Mouse (Mus musculus) hindbrain, embryonic 10.5 days (tissue): Measurements from ENCODE around the gene Pcbp3. TPM values are rescaled to one million over a fixed set of nuclear protein-coding genes. Genes with fewer than 3 reads are reported as not detected.

ENCODE experiments used
- DNase-seq: peaks from one replicate; pipeline ENCODE4 v3.0.0-alpha.2; 2017; ENCODE audit warnings: low spot score
- H3K27ac ChIP-seq: fragments of 300-500 bp; sonication (generic); 2 replicates; pipeline ENCODE4 v1.5.1; 2016; ENCODE audit warnings: mild to moderate bottlenecking, moderate library complexity
- H3K27me3 ChIP-seq: fragments of 300-500 bp; sonication (generic); 2 replicates; pipeline ENCODE4 v1.6.1; 2016; ENCODE audit warnings: mild to moderate bottlenecking; ENCODE audit not compliant: poor library complexity, insufficient read depth, severe bottlenecking
- H3K36me3 ChIP-seq: fragments of 300-500 bp; sonication (generic); 2 replicates; pipeline ENCODE4 v1.6.1; 2016; ENCODE audit warnings: mild to moderate bottlenecking, moderate library complexity
- H3K4me1 ChIP-seq: fragments of 300-500 bp; sonication (generic); replicated peaks from 2 replicates; pipeline ENCODE4 v1.6.1; 2016; ENCODE audit warnings: mild to moderate bottlenecking
- H3K4me3 ChIP-seq: fragments of 300-500 bp; sonication (generic); 2 replicates; pipeline ENCODE4 v1.5.1; 2016; ENCODE audit warnings: mild to moderate bottlenecking, moderate library complexity
- H3K9me3 ChIP-seq: fragments of 300-500 bp; sonication (generic); 2 replicates; pipeline ENCODE4 v1.6.1; 2016; ENCODE audit warnings: mild to moderate bottlenecking, moderate library complexity
- WGBS: fragments of 180-500 bp; shearing (Covaris S2); methylation state at CpG from one replicate; pipeline ENCODE4 v1.1.7; 2016; 5-methylcytosine and 5-hydroxymethylcytosine counted together
- polyA plus RNA-seq: library from polyadenylated mRNA; unstranded; fragments of >200 nt; fragmentation: Nextera tagmentation; extraction: Ambion mirVana; gene quantifications from 2 replicates; pipeline ENCODE4 v1.2.1, GENCODE M21; 2016

Gene Pcbp3
- polyA plus RNA-seq, 1 experiment from 2014 or later = 94.7 TPM

DNA sequence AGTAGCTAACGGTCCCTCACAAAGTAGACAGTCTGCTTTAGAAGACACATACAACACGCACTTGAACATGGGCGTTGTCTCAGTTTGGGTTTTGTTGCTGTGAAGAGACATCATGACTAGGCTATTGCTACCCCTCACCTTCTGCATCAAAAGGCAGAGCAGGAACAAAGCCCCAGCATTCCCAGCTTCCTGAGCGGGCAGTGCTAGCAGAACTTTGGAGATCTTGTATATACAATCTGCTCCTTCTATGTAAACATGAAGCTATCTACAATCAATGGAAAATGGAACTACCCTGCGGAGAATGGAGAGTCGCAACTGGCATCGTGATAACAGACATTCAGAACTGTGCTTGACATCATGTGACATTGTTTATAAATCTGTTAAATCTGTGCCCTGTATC is 9.3 kb upstream of the Pcbp3 start:
- 92% methylated on average over 7 of the region's 7 CpGs for WGBS
- Histone ChIP-seq H3K27me3 (no peaks in the 10 kb centered on the region), H3K27ac (no peak overlapping the region), H3K4me3 (no peak overlapping the region), H3K36me3 (no peaks in the 10 kb centered on the region), H3K9me3 (no peaks in the 10 kb centered on the region), H3K4me1 (peaks cover 29% of the 10 kb centered on the region)
- no peak for DNase-seq

DNA sequence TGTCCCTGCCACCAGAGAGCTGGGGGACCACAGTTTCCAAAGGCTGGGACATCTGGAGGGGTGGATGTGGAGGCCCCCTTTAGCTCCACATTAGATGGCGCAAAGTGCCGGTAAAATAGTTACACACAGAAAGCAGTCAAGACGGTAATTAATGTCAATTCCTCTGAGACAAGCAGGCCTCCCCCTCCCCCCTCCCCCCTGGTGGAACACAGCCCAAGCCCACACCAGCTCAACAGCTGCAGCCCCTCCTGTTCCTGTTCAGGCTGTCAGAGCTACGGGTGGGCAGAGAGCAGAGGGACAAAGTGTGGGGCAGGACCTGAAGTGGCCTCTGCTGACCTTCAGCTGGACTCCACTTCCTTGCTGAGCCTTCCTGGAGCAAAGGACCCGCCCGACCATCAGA is 2.7 kb upstream of the Pcbp3 start:
- Histone ChIP-seq H3K27ac (peak overlapping the region; percentile 85), H3K4me1 (peaks cover 62% of the 10 kb centered on the region)
- 11% methylated on average over 6 of the region's 6 CpGs for WGBS

DNA sequence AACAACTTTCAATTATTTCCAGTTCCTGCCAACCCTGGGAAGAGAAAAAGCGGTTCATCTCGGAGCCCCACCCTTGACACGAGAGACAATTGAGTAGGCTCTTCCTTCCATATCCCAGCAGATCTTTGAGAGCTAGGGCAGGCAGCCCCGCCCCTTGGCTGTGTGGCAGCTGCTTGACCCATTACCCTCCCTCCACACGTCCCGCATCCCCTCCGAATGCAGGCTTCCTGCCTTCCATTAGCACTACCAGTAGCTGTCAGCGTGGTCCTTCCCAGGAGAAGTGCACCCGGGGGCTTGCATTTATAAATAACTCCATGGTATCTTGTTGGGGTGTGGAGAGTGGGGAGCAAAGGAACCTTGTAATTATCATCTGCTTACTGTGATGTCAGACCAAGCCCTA is 2.3 kb upstream of the Pcbp3 start:
- no peaks in the 10 kb centered on the region for H3K27me3 ChIP-seq
- H3K9me3 ChIP-seq = no peaks in the 10 kb centered on the region
- peak overlapping the region; percentile 28 for H3K4me3 ChIP-seq
- peak; percentile 71 for DNase-seq
- H3K36me3 ChIP-seq = no peaks in the 10 kb centered on the region
- WGBS = 20% methylated on average over 9 of the region's 9 CpGs
- peak overlapping the region; percentile 85 for H3K27ac ChIP-seq
- H3K4me1 ChIP-seq = peaks cover 62% of the 10 kb centered on the region

More for the DNA sequence above, 2.7 kb upstream of the Pcbp3 start:
- peak overlapping the region; percentile 28 for H3K4me3 ChIP-seq
- H3K27me3 ChIP-seq = no peaks in the 10 kb centered on the region
- H3K9me3 ChIP-seq = no peaks in the 10 kb centered on the region
- peak; percentile 75 for DNase-seq
- no peaks in the 10 kb centered on the region for H3K36me3 ChIP-seq

DNA sequence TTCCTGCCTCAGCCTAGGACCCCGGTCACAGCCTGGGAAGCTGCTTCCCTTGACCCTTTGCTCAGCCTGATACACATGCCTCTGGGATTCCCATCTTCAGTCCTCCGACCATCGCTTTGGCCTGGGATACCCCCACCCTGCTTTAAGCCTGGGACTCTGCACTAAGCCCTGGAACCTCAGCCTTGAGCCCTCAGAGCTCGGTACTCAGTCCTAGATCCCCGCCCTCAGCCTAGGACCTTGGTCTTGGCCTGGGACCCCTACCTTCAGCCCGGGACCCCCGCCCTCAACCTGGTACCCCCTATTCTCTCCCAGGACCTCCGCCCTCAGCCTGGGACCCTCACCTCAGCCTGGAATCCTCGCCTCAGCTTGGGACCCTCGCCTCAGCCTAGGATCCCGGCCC is 531 bp downstream of the Pcbp3 start:
- no peaks in the 10 kb centered on the region for H3K36me3 ChIP-seq
- no peak for DNase-seq
- H3K4me1 ChIP-seq = peaks cover 71% of the 10 kb centered on the region
- WGBS = 12% methylated on average over 11 of the region's 11 CpGs
- peak overlapping the region; percentile 79 for H3K4me3 ChIP-seq
- H3K9me3 ChIP-seq = no peaks in the 10 kb centered on the region
- no peaks in the 10 kb centered on the region for H3K27me3 ChIP-seq
- peak overlapping the region; percentile 92 for H3K27ac ChIP-seq

DNA sequence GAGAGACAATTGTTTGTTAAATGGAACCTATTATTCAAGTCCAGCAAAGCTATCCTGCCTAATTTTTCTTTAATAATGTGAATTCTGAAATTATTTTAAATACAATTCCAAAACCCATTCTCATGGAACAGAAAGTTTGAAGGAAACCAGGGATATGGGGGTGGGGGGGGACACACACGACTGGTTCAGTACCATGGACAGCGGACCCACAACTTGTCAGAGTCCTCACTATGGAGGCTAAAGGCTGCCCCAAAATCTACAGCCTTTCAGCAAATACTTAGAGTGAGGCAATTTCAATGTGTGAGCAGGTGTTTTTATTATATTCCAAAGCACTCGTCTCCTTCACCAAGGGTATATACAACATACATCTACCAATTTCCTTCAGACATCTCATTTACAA is 3.5 kb downstream of the Pcbp3 start:
- 61% methylated on average over 3 of the region's 3 CpGs for WGBS
- no peaks in the 10 kb centered on the region for H3K27me3 ChIP-seq
- peaks cover 45% of the 10 kb centered on the region for H3K4me1 ChIP-seq
- H3K4me3 ChIP-seq = no peak overlapping the region
- no peak overlapping the region for H3K27ac ChIP-seq
- no peak for DNase-seq
- H3K9me3 ChIP-seq = no peaks in the 10 kb centered on the region
- H3K36me3 ChIP-seq = no peaks in the 10 kb centered on the region

DNA sequence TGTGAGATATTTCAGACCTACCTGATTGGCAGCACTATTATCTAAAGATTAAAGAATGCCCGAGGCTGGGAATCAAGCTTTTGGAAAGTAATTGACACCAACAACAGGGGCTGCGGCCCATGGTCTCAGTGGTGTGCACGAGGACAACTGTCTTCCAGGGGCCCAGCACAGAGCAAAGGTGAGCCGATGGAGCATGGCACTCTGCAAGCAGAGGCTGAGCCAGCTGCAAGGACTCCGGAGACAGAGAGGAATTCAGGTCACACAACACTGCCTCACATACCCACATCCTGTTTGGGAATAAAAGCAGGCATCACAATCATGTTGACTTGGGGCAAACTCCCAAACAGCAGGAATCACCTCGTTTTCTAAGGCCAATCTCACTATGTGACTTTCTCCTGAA is 5.5 kb downstream of the Pcbp3 start:
- no peaks in the 10 kb centered on the region for H3K9me3 ChIP-seq
- no peaks in the 10 kb centered on the region for H3K27me3 ChIP-seq
- WGBS = 19% methylated on average over 6 of the region's 6 CpGs
- no peak overlapping the region for H3K27ac ChIP-seq
- peaks cover 26% of the 10 kb centered on the region for H3K4me1 ChIP-seq
- DNase-seq = peak; percentile 15
- H3K4me3 ChIP-seq = no peak overlapping the region
- no peaks in the 10 kb centered on the region for H3K36me3 ChIP-seq

DNA sequence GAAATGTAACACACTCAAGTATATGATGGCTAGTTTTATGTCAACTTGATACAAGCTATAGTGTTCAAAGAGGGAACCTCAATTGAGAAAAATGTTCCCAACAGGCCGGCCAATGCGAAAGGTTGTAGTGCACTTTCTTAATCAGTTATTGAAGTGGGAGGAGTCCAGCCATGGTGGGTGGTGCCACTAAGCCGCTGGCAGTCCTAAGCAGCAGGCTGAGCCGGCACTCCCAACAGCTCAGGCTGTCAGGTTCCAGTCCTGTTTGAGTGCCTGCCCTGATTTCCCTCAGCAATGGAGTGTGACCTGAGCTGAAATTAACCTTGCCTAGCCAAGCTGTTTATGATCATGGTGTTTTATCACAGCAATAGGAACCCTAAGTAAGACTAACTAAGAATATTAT is 20.6 kb downstream of the Pcbp3 start:
- no peaks in the 10 kb centered on the region for H3K9me3 ChIP-seq
- DNase-seq = no peak

DNA sequence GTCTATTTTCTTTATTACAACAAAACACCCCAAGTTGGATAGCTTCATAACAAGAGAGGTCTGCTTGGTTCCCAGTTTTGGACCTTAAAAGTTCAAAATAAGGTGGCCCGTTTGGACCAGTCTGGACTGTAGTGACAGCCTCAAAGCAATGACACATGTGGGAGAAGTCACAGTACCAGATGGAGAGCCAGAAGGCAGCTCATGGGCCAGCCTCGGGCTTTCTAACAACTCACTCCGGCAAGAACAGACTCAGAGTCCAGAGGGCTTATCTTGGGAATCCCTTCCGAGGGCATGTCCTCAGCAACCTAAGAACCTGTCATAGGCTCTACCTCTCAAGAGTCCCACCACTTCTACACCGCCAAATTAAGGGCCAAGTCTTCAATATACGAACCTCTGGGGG is 24.9 kb downstream of the Pcbp3 start:
- Histone ChIP-seq H3K4me1 (0 out of 2 replicates have a peak, but pooled peaks cover 6% of the 10 kb centered on the region), H3K4me3 (no peak overlapping the region), H3K9me3 (no peaks in the 10 kb centered on the region), H3K27ac (no peak overlapping the region), H3K36me3 (no peaks in the 10 kb centered on the region), H3K27me3 (no peaks in the 10 kb centered on the region)
- 90% methylated on average over 6 of the region's 6 CpGs for WGBS
- no peak for DNase-seq

More for the DNA sequence above, 20.6 kb downstream of the Pcbp3 start:
- WGBS = 66% methylated on average over 4 of the region's 4 CpGs
- H3K36me3 ChIP-seq = no peaks in the 10 kb centered on the region
- H3K27me3 ChIP-seq = no peaks in the 10 kb centered on the region
- no peak overlapping the region for H3K4me3 ChIP-seq
- H3K4me1 ChIP-seq = 0 out of 2 replicates have a peak, but pooled peaks cover 3% of the 10 kb centered on the region
- H3K27ac ChIP-seq = no peak overlapping the region

DNA sequence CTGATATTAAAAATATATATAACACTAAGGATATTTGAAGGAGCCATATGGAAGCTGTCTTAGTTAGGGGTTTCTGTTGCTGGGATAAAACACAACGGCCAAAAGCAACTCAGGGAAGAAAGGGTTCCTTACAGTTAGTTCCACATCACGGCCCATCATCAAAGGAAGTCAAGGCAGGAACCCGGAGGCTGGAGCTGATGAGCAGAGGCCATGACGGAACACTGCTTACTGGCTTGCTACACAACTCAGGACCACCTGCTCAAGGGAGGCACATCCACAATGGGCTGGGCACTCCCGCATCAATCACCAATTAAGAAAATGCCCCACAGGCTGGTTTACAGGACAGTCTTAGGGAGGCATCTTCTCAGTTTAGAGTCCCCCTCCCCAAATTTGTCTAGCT is 26.9 kb downstream of the Pcbp3 start:
- H3K4me3 ChIP-seq = no peak overlapping the region
- no peaks in the 10 kb centered on the region for H3K36me3 ChIP-seq
- 0 out of 2 replicates have a peak, but pooled peaks cover 6% of the 10 kb centered on the region for H3K4me1 ChIP-seq
- H3K9me3 ChIP-seq = no peaks in the 10 kb centered on the region
- no peaks in the 10 kb centered on the region for H3K27me3 ChIP-seq
- DNase-seq = no peak
- 77% methylated on average over 5 of the region's 5 CpGs for WGBS
- no peak overlapping the region for H3K27ac ChIP-seq

DNA sequence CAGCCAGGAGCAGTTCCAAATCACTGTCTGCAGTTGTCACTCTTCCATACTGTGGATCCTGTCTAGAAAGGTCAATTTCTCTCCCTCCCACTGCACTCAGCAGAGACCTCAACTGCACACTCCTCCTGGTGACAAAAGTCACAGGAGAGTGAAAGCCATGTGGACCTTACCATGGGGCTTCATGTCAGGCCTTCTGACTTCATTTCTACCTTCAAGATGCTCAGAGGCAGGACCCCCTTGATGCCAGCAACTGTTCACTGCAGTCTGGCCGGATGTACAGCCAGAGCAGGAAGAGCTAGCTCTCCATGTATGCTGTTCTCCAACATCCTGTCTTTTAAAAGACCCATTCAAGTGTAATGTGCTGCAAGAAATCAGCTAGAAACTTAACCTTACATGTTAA is 29.9 kb downstream of the Pcbp3 start:
- Histone ChIP-seq H3K27ac (no peak overlapping the region), H3K4me3 (no peak overlapping the region), H3K36me3 (no peaks in the 10 kb centered on the region), H3K9me3 (no peaks in the 10 kb centered on the region), H3K27me3 (no peaks in the 10 kb centered on the region), H3K4me1 (0 out of 2 replicates have a peak, but pooled peaks cover 2% of the 10 kb centered on the region)
- 78% methylated on average over 1 of the region's 1 CpGs for WGBS
- no peak for DNase-seq

DNA sequence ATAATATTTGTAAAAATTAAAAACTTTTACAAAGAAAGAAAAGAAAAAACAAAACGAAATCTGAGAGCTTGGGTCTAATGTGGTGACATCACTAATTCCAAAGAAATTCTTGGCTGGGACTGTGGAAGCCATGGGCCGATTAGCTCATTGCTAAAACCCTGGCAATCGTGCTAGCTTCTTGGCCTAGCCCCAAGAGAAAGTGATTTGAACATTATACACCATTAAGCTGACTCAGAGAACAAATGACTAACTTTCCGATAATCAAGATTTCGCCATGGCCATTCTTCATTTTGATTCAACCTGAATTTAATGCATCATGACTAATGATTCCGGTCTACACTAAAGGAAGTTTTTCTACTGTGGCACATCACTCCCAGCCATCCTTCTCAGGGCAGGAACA is 30.6 kb downstream of the Pcbp3 start:
- no peak overlapping the region for H3K4me3 ChIP-seq
- no peak for DNase-seq
- H3K9me3 ChIP-seq = no peaks in the 10 kb centered on the region
- WGBS = 91% methylated on average over 6 of the region's 6 CpGs
- H3K36me3 ChIP-seq = no peaks in the 10 kb centered on the region
- H3K27ac ChIP-seq = no peak overlapping the region
- H3K27me3 ChIP-seq = no peaks in the 10 kb centered on the region
- H3K4me1 ChIP-seq = 0 out of 2 replicates have a peak, but pooled peaks cover 2% of the 10 kb centered on the region

DNA sequence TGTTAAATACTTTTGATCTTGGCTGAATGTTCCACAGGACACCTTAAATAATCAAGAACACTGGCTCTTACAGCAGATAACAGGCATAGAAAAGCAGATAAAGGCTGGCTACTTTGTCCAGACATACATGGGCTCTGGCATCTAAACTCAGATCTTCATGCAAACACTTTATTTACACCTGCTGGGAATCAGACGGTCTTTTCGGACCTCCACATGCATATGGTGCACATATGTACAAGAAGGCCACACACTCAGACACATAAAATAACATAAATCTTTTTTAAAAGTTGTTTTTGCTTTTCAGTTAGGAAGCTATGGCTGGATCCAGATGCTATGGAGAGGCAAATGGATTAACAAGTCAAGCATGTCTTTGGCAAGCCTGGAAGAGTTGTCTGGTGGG is 37.2 kb downstream of the Pcbp3 start:
- no peak overlapping the region for H3K27ac ChIP-seq
- H3K4me1 ChIP-seq = no peaks in the 10 kb centered on the region
- peaks cover 2% of the 10 kb centered on the region; the same call in 1 of the 2 replicates for H3K9me3 ChIP-seq
- H3K4me3 ChIP-seq = no peak overlapping the region
- DNase-seq = no peak
- peaks cover 2% of the 10 kb centered on the region for H3K36me3 ChIP-seq
- H3K27me3 ChIP-seq = no peaks in the 10 kb centered on the region
- 97% methylated on average over 2 of the region's 2 CpGs for WGBS

DNA sequence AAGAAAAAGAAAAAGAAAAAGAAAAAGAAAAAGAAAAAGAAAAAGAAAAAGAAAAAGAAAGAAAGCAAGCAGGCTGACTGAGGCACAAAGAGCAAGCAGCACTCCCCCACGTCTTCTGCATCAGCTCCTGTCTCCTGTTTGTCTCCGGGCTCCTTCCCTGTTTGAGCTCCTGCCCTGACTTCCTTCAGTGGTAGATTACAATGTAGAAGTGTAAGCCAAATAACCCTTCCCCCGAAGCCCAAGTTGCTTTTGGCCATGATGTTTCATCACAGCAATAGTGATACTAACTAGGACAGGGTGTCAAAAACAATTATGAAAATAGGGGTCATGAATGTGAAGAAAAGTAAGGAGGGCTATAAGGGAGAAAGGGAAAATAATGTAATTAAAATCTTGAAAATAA is 43.6 kb downstream of the Pcbp3 start:
- no peak overlapping the region for H3K27ac ChIP-seq
- 89% methylated on average over 3 of the region's 3 CpGs for WGBS
- H3K27me3 ChIP-seq = no peaks in the 10 kb centered on the region
- H3K4me1 ChIP-seq = no peaks in the 10 kb centered on the region
- DNase-seq = no peak
- peaks cover 12% of the 10 kb centered on the region; the same call in 1 of the 2 replicates for H3K9me3 ChIP-seq
- peaks cover 11% of the 10 kb centered on the region for H3K36me3 ChIP-seq
- no peak overlapping the region for H3K4me3 ChIP-seq

DNA sequence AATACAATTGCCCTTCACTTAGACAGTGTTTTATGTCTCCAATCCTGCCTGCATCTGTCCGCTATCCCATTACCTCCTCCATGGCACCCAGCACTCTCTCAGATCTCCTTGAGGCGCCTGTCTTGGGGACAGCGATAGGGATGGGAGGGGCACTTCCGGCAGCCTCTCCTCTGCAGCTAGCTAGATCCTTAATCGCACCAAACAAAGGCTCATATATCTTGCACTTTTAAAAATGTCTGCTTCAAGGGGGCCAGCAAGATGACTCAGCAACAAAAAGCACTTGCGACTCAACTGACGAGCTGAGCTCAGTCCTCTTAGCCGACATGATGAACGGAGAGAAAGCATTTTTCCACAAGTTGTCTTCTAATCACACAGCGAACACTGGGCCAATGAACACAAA is 55.3 kb downstream of the Pcbp3 start:
- no peaks in the 10 kb centered on the region for H3K36me3 ChIP-seq
- H3K27ac ChIP-seq = no peak overlapping the region
- no peak overlapping the region for H3K4me3 ChIP-seq
- no peaks in the 10 kb centered on the region for H3K27me3 ChIP-seq
- DNase-seq = no peak
- H3K4me1 ChIP-seq = peaks cover 29% of the 10 kb centered on the region
- WGBS = 85% methylated on average over 10 of the region's 10 CpGs
- H3K9me3 ChIP-seq = no peaks in the 10 kb centered on the region
